Mouse (Mus musculus) E14TG2a.4 (cell line): ENCODE measurements around the gene Arhgap15.

Source experiments
- CTCF ChIP-seq: conservative IDR thresholded peaks from 2 replicates; pipeline ENCODE4 v1.5.1; 2014; ENCODE audit warnings: low read length
- NANOG ChIP-seq: IDR thresholded peaks from 2 replicates; pipeline ENCODE4 v1.6.1; 2014; ENCODE audit warnings: borderline replicate concordance, low read length, mixed read lengths
- POU5F1 ChIP-seq: IDR thresholded peaks from 2 replicates; pipeline ENCODE4 v1.6.1; 2014; ENCODE audit warnings: low read length, borderline replicate concordance

- TF ChIP-seq CTCF = no peak
- TF ChIP-seq NANOG = no peak
- no peak for TF ChIP-seq POU5F1
These were observed 376.1 kb downstream of the Arhgap15 start for GRCm38 (mm10) chr2:44124683-44125082.
